Mouse (Mus musculus): ENCODE results near the gene Tnpo3. TPM values are rescaled to one million over a fixed set of nuclear protein-coding genes. Genes with fewer than 3 reads are reported as not detected.

Gene Tnpo3
- total RNA-seq (2023), result 10 to 100 TPM; 49.6 to 54.4 TPM

DNA sequence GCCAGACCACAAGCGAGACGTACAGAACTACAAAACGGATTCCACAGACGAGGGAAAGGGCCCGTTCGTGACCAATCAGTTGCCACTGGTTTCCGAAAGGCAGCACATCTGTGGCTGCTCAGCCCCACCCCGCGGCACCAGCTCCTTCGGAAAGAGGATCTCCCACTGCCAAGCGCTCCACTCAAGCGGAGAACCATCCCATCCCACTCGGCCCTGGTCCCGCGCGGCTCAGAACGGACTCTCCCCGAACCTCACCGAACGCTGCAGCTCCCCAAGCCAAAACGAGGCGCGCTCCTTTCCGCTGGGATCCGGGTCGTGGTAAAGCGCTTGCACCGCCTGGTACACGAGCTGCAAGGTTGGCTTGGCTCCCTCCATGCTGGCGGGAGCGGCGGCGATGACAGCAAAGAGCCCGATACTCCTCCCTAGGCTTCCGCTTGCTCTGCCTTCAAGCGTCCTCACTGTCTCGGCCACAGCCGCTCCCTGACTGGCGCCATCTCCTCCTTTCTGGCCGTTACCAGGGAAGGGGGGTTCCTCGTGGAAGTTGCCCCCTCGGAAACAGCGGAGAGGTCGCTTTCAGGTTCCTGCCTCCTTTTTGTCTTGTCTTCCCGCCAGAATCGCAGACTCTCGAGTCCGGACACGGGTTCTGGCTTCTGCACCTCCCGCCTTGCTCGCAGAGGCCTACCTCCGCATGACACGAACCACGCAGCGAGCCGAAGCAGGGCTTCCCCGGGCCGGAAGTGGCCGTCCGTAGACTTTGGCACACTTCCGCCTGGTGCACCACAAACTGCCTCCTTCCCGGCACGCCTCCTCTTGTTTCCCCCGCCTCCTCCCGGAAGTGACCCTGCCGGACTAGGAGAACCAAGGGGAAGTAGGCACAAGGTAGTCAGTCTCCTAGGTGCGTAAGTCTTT, at the start of gene Tnpo3:
Gene Tnpo3 (minus strand): TSS at position 777 of the 909 bp plus-strand sequence.

DNA sequence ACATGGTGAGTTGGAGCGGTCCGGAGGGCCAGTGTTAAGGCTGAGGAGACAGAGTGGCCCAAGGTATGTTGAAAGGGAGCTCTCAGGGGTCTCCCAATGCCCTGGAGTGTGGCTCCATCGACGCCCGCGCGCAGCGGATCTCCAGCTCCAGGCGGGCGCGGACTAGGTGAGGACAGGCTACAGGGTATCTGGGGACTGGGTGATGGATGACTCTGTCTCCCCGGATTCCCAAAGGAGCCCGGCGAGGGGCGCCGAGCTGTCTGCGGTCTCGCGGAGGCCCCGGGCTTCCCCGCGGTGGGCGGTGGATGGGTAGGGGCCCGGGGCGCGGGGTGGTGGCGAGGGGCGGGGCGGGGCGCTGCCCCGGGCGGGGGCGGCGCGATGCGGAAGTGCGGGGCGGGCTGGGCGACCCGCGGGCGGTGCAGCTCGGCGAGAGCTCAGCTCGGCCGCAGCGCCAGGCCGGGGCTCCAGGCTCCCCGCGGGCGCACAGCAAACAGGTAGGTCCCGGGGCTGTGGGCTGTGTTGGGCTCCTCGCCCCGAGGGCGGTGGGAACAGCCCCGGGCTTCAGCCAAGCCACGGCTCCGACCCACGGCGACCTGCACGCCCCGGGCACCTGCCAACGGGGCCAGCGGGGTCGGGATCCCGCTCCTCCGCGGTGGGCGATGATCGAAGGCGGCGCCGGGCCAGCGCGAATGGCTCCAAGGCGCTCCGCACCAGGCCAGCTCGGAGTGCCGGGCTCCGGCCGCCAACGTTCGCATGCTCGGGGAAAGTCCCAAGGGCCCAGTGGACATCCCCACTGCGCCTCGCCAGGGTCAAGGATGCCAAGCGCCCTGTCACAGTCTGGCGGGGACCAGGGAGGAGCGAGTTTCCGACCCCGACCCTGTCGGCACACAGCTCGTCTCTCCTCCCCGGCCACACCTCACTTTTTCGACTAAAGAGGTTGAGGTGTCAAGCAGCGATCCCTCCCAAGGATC, 83.1 kb downstream of the Tnpo3 start, which contains the start of gene Irf5:
Gene Irf5 (plus strand): TSS at position 345 of the 971 bp plus-strand sequence.

DNA sequence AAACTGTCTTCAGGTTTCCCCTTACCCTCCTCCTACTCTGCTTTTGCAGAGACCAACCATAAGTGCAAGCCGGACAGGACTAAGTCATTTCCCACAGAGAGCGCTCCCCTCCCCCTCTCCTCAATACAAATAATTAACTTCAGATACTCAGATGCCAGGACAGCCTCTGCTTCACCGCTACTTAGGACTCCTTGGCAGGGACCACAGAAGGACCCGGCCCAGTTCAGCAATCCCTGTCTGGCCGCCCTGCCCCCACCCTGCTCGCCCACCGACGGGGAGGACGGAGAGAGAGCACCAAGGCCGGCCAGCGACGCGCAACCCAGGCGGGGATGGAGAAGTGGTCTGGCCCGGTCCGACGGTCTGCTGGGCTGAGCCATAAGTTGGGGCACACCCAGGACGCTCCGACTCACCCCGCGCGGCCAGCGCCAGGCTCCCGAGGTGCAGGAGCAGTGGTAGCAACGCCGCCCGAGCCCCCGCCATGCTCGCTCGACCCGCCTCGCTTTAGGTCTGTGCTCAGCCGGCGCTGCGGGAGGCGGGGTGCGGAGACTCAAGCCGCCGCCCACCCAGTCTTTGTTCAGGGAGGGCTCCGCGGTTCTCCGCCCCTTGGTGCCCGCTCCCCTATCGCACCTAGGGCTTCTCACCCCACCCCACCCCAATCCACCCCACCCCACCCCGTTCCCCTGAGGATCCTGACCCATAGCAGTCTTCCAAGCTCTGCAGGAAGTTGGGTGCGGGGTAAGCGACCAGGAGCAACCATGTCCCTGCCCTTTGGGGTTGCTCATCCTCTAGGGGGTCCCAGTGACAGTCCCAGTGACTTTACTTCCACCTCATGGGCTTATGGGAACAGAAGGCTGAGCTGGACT, 102.0 kb downstream of the Tnpo3 start, which contains the start of gene Kcp:
Gene Kcp (minus strand): TSS at position 506 of the 863 bp plus-strand sequence.

Other genes with a start within 250 kb of the Tnpo3 start
- not detected for gene Opn1sw, start 221.4 kb downstream of the Tnpo3 start, total RNA-seq (2023)
- gene Ccdc136, start 213.6 kb downstream of the Tnpo3 start, total RNA-seq (2023), result not detected
- under 1 TPM; 0.04 to 0.13 TPM for gene Flnc, start 176.6 kb downstream of the Tnpo3 start, total RNA-seq (2023)
- gene Atp6v1f, start 142.2 kb downstream of the Tnpo3 start, total RNA-seq (2023), result 100 to 1,000 TPM; 127 to 137 TPM
- gene Atp6v1fnb, start 138.4 kb downstream of the Tnpo3 start, total RNA-seq (2023), result 1 to 10 TPM; 1.1 to 1.4 TPM
- gene Kcp, start 101.9 kb downstream of the Tnpo3 start, total RNA-seq (2023), result not detected
- gene Irf5, start 83.3 kb downstream of the Tnpo3 start, total RNA-seq (2023), result 100 to 1,000 TPM; 110 to 127 TPM
- 10 to 100 TPM; 22.9 to 36.2 TPM for gene Tspan33, start 84.3 kb upstream of the Tnpo3 start, total RNA-seq (2023)
- gene Smo, start 125.6 kb upstream of the Tnpo3 start, total RNA-seq (2023), result 1 to 10 TPM; 1.9 to 2.6 TPM
- gene Ahcyl2, start 158.1 kb upstream of the Tnpo3 start, total RNA-seq (2023), result 10 to 100 TPM; 34.4 to 36.4 TPM